Mouse (Mus musculus) colon, adult 2 months (tissue): Measurements from ENCODE around the gene Snx8. TPM values are rescaled to one million over a fixed set of nuclear protein-coding genes. Genes with fewer than 3 reads are reported as not detected.

Experiments used
- polyA plus RNA-seq: library from polyadenylated mRNA; depleted of rRNA; stranded (reverse); fragments of >200 nt; gene quantifications from 2 replicates; pipeline ENCODE4 v1.2.3, GENCODE M21; 2012; rRNA removed

Snx8 gene
- polyA plus RNA-seq: 9.1 TPM in 2 replicates

DNA sequence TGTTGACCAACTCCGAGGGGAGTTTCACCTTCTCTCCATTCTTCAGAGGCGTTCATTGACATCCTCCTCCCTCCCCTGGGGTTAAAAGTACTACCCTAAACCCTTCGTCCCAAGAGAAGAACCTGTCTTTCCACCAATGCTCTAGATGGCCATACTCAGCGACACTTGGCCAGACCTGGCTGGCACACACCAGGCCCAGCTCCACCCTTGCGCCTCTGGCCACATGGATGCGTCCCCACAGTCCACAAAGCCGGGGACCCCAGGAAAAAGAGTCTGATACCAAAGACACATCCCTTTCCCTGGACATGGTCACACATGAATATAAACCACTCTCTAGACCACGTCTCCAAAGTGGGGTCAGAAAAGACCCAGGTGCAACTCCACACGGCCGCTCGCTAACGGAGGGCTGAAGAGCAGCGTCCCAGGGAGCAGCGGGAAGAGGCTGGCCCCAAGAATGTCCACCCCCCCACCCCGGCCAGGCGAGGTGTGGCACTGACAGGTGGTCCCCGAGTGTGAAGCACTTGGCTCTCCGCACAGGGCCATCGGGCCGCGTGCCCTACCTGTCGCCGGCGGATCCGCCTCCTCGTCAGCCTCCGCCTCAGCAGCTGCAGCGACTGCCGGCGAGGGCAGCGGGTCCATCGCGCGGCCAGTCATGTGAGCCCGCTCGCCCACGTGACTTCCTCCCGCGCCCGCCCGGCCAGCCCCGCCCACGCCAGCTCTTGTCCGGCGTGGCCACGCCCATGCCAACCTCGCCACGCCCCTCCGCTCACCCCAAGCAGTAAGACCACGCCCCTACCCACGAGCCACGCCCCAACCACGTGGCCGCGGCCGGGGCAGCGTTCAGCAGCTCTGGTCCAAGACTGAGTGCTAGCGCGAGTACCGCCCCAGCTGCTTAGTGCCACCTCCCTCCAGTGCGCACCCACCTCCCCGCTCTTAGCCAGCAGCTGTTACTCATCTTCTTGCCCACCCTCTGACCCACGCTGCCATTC lies at the start of gene Snx8:
Gene Snx8 (minus strand): TSS at position 675 of the 989 bp plus-strand sequence.

DNA sequence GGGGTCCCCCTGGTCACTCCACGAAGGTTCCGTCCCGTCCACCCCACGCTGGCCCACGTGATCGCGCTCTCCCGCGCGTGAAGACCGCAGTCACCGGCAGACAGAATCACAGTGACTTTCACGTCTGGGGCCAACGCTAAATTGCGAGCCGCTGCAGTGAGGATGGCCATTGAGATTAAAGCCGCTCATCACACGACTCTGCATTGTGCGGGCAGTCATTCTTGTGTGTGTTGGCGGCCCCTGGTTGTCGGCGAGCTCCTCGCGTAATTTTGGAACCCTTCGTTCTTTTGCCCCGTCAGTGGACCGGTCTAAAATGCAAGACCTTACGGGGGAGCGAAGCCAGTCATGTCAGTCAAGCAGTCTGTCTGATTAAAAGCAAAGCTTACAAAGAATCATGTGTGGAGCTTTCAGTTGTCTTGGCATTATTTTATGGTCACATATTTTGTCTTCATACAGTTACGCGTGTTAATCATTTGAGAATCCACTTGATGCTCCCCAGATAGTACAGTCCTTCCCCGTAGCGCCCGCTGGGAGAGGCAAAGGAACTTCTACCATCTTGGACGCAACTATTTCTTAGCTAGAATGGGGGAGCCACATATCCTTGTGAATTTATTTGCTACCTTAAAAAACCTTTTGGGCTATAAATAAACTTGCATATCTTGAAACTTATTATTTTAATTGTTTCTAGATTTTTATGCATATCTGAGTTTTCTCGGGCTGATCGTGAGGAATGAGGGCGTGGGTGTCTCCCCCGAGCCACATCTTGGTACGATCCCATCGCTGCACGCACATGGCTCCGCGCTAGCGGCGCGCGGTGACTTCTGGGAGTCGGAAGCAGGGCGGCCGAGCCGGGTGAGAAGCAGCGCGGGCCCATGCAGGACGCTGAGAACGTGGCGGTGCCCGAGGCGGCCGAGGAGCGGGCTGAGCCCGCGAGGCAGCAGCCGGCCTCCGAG lies 29.7 kb upstream of the Snx8 start, which contains the start of gene Eif3b:
Gene Eif3b (plus strand): TSS at position 840 of the 953 bp plus-strand sequence.

DNA sequence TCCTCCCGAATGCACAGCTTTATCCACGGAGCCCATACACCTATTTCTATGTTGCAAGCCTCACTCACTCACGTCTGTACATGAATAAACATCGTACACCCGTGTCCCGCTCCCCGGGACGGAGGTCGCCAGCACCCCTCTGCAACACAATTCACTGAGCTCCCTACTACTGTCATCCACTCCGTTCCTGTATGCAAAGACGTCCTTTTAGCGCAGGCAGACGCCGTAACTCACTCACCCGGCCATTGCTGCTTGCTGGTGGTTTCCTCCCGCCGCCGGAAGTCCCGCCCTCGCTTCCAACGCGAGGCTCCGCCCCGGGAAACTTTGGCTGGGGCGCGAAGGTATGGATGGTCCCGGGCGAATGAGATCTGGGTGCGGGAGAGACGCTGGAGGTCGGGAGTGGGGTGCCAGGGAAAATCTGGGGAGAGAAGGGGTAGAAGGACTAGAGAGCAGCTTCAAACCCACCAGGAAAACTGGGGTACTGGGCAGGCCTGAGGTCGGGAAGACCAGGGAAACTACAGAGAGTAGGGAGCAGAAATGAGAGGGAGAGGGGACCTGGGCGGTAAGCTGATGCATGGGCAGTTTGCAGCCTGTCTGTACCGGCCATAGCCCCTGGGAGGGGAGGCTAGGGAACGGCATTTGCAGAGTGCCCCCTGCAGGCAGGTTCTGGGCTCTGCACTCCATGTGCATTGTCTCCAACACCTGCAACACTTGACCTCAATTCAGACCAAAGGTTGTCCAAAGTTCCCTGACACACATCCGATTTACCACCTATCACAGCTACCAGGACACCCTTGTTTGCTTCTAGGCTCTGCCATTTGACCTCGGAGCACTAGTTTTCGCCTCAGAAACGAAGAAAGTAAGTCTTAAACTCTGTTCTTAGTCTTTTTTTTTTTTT lies 57.2 kb downstream of the Snx8 start, which contains the start of gene Mrm2:
Gene Mrm2 (minus strand): TSS at position 284 of the 898 bp plus-strand sequence.

DNA sequence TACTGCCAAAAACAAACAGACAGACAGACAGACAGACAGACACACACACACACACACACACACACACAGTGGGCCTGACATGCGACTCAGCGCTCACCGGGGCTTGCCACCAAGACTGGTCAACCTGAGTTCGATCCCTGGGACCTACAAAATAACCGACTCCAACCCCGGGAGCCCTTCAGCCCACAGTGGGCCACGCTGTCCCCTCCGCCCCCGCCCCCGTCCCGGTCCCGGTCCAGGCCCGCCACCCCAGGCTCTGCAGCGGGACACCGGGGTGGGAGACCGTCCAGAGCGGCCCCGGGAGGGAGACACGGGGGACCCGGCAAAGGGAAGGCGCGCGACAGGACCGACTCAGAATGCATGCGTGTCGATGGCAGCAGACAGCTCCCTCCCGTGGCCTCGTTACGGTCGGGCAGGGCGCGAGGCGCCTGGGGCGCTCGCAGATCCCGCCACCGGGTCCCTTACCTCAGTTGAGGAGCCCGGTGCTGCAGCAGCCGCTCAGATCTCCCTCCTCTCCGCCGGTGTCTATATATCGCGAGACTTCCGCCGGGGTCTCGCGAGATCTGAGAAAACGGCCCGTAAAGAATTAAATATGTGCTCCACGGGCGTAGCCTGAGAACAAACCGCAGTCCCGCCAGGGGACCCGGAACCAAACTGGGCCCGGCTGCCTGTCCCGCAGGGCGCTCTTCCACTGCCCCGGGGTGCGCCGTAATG lies 67.9 kb downstream of the Snx8 start, which contains the start of the genes Mad1l1 and Nudt1:
Gene Mad1l1 (minus strand): TSS at position 511 of the 714 bp plus-strand sequence.
Gene Nudt1 (plus strand): TSS at position 615 of the 714 bp plus-strand sequence.

Other genes with a start within 250 kb of the Snx8 start
- 16.9 and 17.6 TPM in 2 replicates for gene Mad1l1, start 67.7 kb downstream of the Snx8 start, polyA plus RNA-seq
- gene Nudt1, start 67.6 kb downstream of the Snx8 start, polyA plus RNA-seq: 10.6 and 11.4 TPM in 2 replicates
- 5.8 and 6.2 TPM in 2 replicates for gene Mrm2, start 57.4 kb downstream of the Snx8 start, polyA plus RNA-seq
- gene Eif3b, start 30.1 kb upstream of the Snx8 start, polyA plus RNA-seq: 79.6 and 88.9 TPM in 2 replicates
- gene Gm4869, start 56.4 kb upstream of the Snx8 start, polyA plus RNA-seq: not detected in 2 replicates
- 27.0 and 27.4 TPM in 2 replicates for gene Chst12, start 116.3 kb upstream of the Snx8 start, polyA plus RNA-seq
- gene Grifin, start 175.8 kb upstream of the Snx8 start, polyA plus RNA-seq: not detected in 2 replicates
- gene Lfng, start 218.1 kb upstream of the Snx8 start, polyA plus RNA-seq: 66.8 and 83.1 TPM in 2 replicates